In the genomic region with DNA sequence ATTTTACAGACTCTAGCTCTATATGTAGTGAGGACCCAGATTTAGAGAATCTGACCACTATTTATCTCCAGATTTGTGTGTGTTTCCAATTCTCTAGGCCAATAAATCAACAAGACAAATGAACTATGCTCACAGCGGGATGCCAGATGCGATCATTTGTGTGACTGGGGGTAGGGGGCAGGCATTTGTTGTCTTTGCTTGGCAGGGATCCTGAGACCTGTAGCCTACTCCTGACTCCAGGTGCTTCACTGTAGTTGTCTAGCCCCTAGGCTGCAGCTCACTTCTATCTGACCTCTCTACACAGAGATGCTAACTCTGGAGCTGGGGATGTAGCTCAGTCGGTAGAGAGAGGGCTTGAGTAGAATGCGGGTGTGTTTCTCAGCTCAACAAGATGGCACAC, we compare ENCODE assay signal across 38 mouse cellular contexts. TPM values are rescaled to one million over a fixed set of nuclear protein-coding genes. Genes with fewer than 3 reads are reported as not detected.
"Had no signal": no experiment of that assay in that cellular context is flagged by ENCODE, and none has a peak within 500 bp of the region (broad histone marks: within the 10 kb centered on the region; RNA-seq: fewer than 3 reads in every experiment).

No protein-coding gene starts in this region.

- H3K27me3 ChIP-seq: heart, embryonic 15.5 days; hindbrain, embryonic 15.5 days had no signal

- DNase-seq: gastrocnemius, adult 2 months; gastrocnemius, postnatal 10 days; gastrocnemius, postnatal 25 days; heart, adult 18-20 months; heart, postnatal 14 days; heart, postnatal 36 days; kidney, adult 11 months; kidney, adult 2 months; kidney, adult 9 months; kidney, postnatal 14 days; kidney, postnatal 36 days; layer of hippocampus, adult 9-11 months; layer of hippocampus, postnatal 36 days; liver, embryonic 13.5 days had no signal

- H3K4me3 ChIP-seq: gastrocnemius, adult 2 months; heart, embryonic 13.5 days; heart, embryonic 15.5 days; hindbrain, embryonic 13.5 days; hindbrain, embryonic 15.5 days; kidney, embryonic 15.5 days; limb, embryonic 10.5 days; limb, embryonic 12.5 days; liver, embryonic 13.5 days had no signal

- H3K4me2 ChIP-seq: heart, embryonic 11.5 days; heart, embryonic 13.5 days; heart, embryonic 15.5 days; hindbrain, embryonic 13.5 days; hindbrain, embryonic 15.5 days; kidney, embryonic 15.5 days; limb, embryonic 12.5 days; liver, embryonic 11.5 days; liver, embryonic 13.5 days had no signal

- H3K4me1 ChIP-seq: hindbrain, embryonic 15.5 days had no signal

- H3K9me3 ChIP-seq: heart, embryonic 13.5 days; heart, embryonic 15.5 days; hindbrain, embryonic 13.5 days; hindbrain, embryonic 15.5 days; kidney, embryonic 15.5 days; limb, embryonic 10.5 days; limb, embryonic 12.5 days; liver, embryonic 13.5 days had no signal

- H3K36me3 ChIP-seq: heart, embryonic 15.5 days; hindbrain, embryonic 15.5 days; liver, embryonic 13.5 days had no signal

- H3K9ac ChIP-seq: heart, embryonic 13.5 days; heart, embryonic 15.5 days; hindbrain, embryonic 13.5 days; hindbrain, embryonic 15.5 days; kidney, embryonic 15.5 days; limb, embryonic 12.5 days; liver, embryonic 13.5 days had no signal

- ATAC-seq: hindbrain, postnatal 0 days; intestine, embryonic 16.5 days had no signal

- H3K27ac ChIP-seq: gastrocnemius, adult 2 months; heart, embryonic 13.5 days; heart, embryonic 15.5 days; hindbrain, embryonic 13.5 days; hindbrain, embryonic 15.5 days; hindbrain, postnatal 0 days; kidney, embryonic 15.5 days; kidney, postnatal 0 days; limb, embryonic 10.5 days; limb, embryonic 12.5 days; liver, embryonic 13.5 days had no signal

RNA-seq across cellular contexts. Expression of a gene that starts 13.9 kb away (rescaled TPM):
- total RNA-seq: granulocyte monocyte progenitor cell, adult 5-6 weeks had no signal

RNA-seq across cellular contexts. Expression of a gene that starts 20.1 kb away (rescaled TPM):
- total RNA-seq: gastrocnemius, adult 2 months; gastrocnemius, postnatal 10 days; gastrocnemius, postnatal 25 days; granulocyte monocyte progenitor cell, adult 5-6 weeks; heart, adult 18-20 months; heart, adult 8-10 months; heart, postnatal 36 days; hematopoietic stem cell, adult 5-6 weeks; hindbrain, postnatal 0 days; layer of hippocampus, adult 18-20 months; layer of hippocampus, adult 8-10 months; layer of hippocampus, postnatal 36 days; left cerebral cortex, adult 18-20 months; left cerebral cortex, adult 8-10 months; left cerebral cortex, postnatal 10 days; left cerebral cortex, postnatal 25 days had no signal
- polyA plus RNA-seq: heart, postnatal 0 days; intestine, embryonic 14.5 days; kidney, postnatal 0 days; large intestine, adult 2 months; liver, embryonic 11.5 days; liver, embryonic 13.5 days had no signal
